ENCODE assay signal across 8 mouse cellular contexts in the genomic region with DNA sequence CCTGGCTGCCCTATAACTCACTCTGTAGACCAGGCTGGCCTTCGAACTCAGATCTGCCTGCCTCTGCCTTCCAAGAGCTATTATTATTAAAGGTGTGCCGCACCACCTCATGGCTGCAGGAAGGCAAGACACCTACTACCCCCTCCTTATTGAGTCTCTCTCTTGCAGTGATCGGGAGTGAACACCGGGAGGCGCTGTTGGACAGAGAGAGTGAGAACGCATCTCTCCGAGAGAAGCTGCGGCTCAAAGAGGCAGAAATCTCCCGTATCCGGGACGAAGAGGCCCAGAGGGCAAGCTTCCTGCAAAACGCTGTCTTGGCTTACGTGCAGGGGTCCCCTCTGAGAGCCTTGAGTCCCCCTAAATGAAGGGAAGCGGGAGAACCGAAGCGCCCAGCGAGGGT. TPM values are rescaled to one million over a fixed set of nuclear protein-coding genes. Genes with fewer than 3 reads are reported as not detected.
DNase-seq lines count a peak whose midpoint lies in the region; ATAC-seq lines count a peak whose summit lies in the region.

No protein-coding gene starts in this region.

- H3K9me3 ChIP-seq in lung, embryonic 16.5 days (ENCODE audit: control insufficient read depth, low read length) = no peaks in the 10 kb centered on the region

- H3K4me3 ChIP-seq in lung, embryonic 16.5 days (ENCODE audit: low read length) = peak overlapping the region; percentile 67

- peaks cover 4% of the 10 kb centered on the region for H3K27me3 ChIP-seq in lung, embryonic 16.5 days (ENCODE audit: control insufficient read depth, insufficient read depth, low read depth, low read length)

- DNase-seq in ES-CJ7 (ENCODE audit: low read depth, low spot score) = peak; percentile 95
- DNase-seq in cerebellum, adult 18-20 months = peak; percentile 94 to 95
- peak; percentile 92 for DNase-seq in forelimb bud, embryonic 11.5 days (ENCODE audit: low read depth, low spot score)
- DNase-seq in layer of hippocampus, adult 8-10 months (ENCODE audit: low spot score in 2 of 2) = peak; percentile 79 to 85
- DNase-seq in ovary, postnatal 10 days (ENCODE audit: low spot score) = peak; percentile 83
- DNase-seq in thymus, postnatal 0 days (ENCODE audit: low spot score) = peak; percentile 93

- peak overlapping the region; percentile 76 for H3K9ac ChIP-seq in lung, embryonic 16.5 days (ENCODE audit: low read length)

- ATAC-seq in hematopoietic stem cell, adult 5-6 weeks (replicated peaks in 1 of 2; ENCODE audit: insufficient read depth in 1 of 2, low FRiP score in 2 of 2, low TSS enrichment in 1 of 2, low read depth in 1 of 2, poor library complexity in 2 of 2, severe bottlenecking in 2 of 2) = peak; percentile 68 to 85
- ATAC-seq in lung, embryonic 16.5 days (ENCODE audit: low read depth) = peak; percentile 24

- H3K36me3 ChIP-seq in lung, embryonic 16.5 days (ENCODE audit: control insufficient read depth, insufficient read depth, low read length) = peaks cover 17% of the 10 kb centered on the region

- peak overlapping the region; percentile 49 for H3K27ac ChIP-seq in lung, embryonic 16.5 days (ENCODE audit: low read length)

- 11% methylated on average over 17 of the region's 17 CpGs for WGBS in lung, embryonic 16.5 days

- peaks cover 18% of the 10 kb centered on the region for H3K4me1 ChIP-seq in lung, embryonic 16.5 days (replicated peaks; ENCODE audit: control insufficient read depth, insufficient read depth, low read length)

- peak overlapping the region; percentile 98 for H3K4me2 ChIP-seq in lung, embryonic 16.5 days (ENCODE audit: low read depth, low read length)

RNA-seq across cellular contexts. Expression of gene Rac3, which starts 0.8 kb away (rescaled TPM):
- not detected in 2 replicates for total RNA-seq in hematopoietic stem cell, adult 5-6 weeks (2017)
- 10 to 100 TPM; 33.5 to 43.1 (median 37.5) TPM for total RNA-seq in layer of hippocampus, adult 8-10 months (2022)
- 53.5 and 54.2 TPM in 2 replicates for polyA plus RNA-seq in lung, embryonic 16.5 days (2015; fragmentation: Nextera tagmentation; extraction: Ambion mirVana)
- polyA plus RNA-seq in thymus, postnatal 0 days (2015; fragmentation: Nextera tagmentation; extraction: Ambion mirVana) = 16.6 and 17.4 TPM in 2 replicates

RNA-seq across cellular contexts. Expression of gene Dcxr, which starts 6.6 kb away (rescaled TPM):
- 12.5 and 21.0 TPM in 2 replicates for total RNA-seq in hematopoietic stem cell, adult 5-6 weeks (2017)
- 10 to 100 TPM in 3 of 4 experiments, 1 to 10 TPM in 1; 8.7 to 21.6 (median 14.5) TPM for total RNA-seq in layer of hippocampus, adult 8-10 months (2022)
- polyA plus RNA-seq in lung, embryonic 16.5 days (2015; fragmentation: Nextera tagmentation; extraction: Ambion mirVana) = 69.5 and 92.2 TPM in 2 replicates
- 78.7 and 80.4 TPM in 2 replicates for polyA plus RNA-seq in thymus, postnatal 0 days (2015; fragmentation: Nextera tagmentation; extraction: Ambion mirVana)

RNA-seq across cellular contexts. Expression of gene Lrrc45, which starts 6.7 kb away (rescaled TPM):
- total RNA-seq in hematopoietic stem cell, adult 5-6 weeks (2017) = 34.2 and 34.5 TPM in 2 replicates
- total RNA-seq in layer of hippocampus, adult 8-10 months (2022) = 10 to 100 TPM; 51.1 to 67.4 (median 65.7) TPM
- 58.2 and 63.9 TPM in 2 replicates for polyA plus RNA-seq in lung, embryonic 16.5 days (2015; fragmentation: Nextera tagmentation; extraction: Ambion mirVana)
- 32.6 and 33.5 TPM in 2 replicates for polyA plus RNA-seq in thymus, postnatal 0 days (2015; fragmentation: Nextera tagmentation; extraction: Ambion mirVana)

RNA-seq across cellular contexts. Expression of gene Cenpx, which starts 6.9 kb away (rescaled TPM):
- total RNA-seq in hematopoietic stem cell, adult 5-6 weeks (2017) = 58.2 and 91.7 TPM in 2 replicates
- total RNA-seq in layer of hippocampus, adult 8-10 months (2022) = 10 to 100 TPM; 12.9 to 22.1 (median 17.2) TPM
- polyA plus RNA-seq in lung, embryonic 16.5 days (2015; fragmentation: Nextera tagmentation; extraction: Ambion mirVana) = 156 and 170 TPM in 2 replicates
- 191 and 212 TPM in 2 replicates for polyA plus RNA-seq in thymus, postnatal 0 days (2015; fragmentation: Nextera tagmentation; extraction: Ambion mirVana)

RNA-seq across cellular contexts. Expression of gene Cbr2, which starts 11.5 kb away (rescaled TPM):
- not detected in 2 replicates for total RNA-seq in hematopoietic stem cell, adult 5-6 weeks (2017)
- 1 to 10 TPM; 1.6 to 3.7 (median 2.5) TPM for total RNA-seq in layer of hippocampus, adult 8-10 months (2022)
- polyA plus RNA-seq in lung, embryonic 16.5 days (2015; fragmentation: Nextera tagmentation; extraction: Ambion mirVana) = 194 and 348 TPM in 2 replicates
- 179 and 229 TPM in 2 replicates for polyA plus RNA-seq in thymus, postnatal 0 days (2015; fragmentation: Nextera tagmentation; extraction: Ambion mirVana)

Comparison
In these comparisons a context has a peak if more than half of its experiments do, and no peak if none do; other contexts are left out.
1. Peak in every context shown above with its lines: DNase-seq, ATAC-seq, H3K4me3 ChIP-seq and H3K27ac ChIP-seq.
2. RNA of gene Rac3, which starts 0.8 kb away (total RNA-seq): 33.5 to 43.1 TPM in layer of hippocampus, adult 8-10 months; not detected in hematopoietic stem cell, adult 5-6 weeks; every median in the first group is over 10 times any median in the second.